Mouse (Mus musculus) heart, postnatal 0 days (tissue): ENCODE results near the gene Zdhhc17.

Source experiments
- CTCF ChIP-seq: IDR thresholded peaks from 2 replicates; pipeline ENCODE4 v1.5.1; 2016; ENCODE audit warnings: antibody characterized with exemption, control low read depth, low read depth
- EP300 ChIP-seq: IDR thresholded peaks from 2 replicates; pipeline ENCODE4 v1.6.1; 2016; ENCODE audit warnings: antibody characterized with exemption, low read depth

GRCm38 (mm10) chr10:111051606-111052005 lies 41.7 kb upstream of the Zdhhc17 start:
- TF ChIP-seq CTCF (no peak), EP300 (no peak)
